Mouse (Mus musculus) neutrophil, adult 5-6 weeks (primary cell): ENCODE measurements around the gene Agbl4. TPM values are rescaled to one million over a fixed set of nuclear protein-coding genes. Genes with fewer than 3 reads are reported as not detected.
"Not testable (repeated sequence)": the region's sequence is repeated elsewhere in the genome, so short reads cannot be mapped to it uniquely, and the experiment has no call there.

Experiments used
- ATAC-seq: fragments of 151-379, 151-347 bp; 2 replicates; pipeline ENCODE4 v1.8.0; 2017; ENCODE audit warnings: mild to moderate bottlenecking, moderate TSS enrichment; ENCODE audit not compliant: insufficient number of reproducible peaks, poor library complexity, low FRiP score, severe bottlenecking; ENCODE audit errors: extremely low read depth
- total RNA-seq: library from RNA; stranded (forward); fragments of 200-1000 nt; gene quantifications from 2 replicates; pipeline ENCODE4 v1.2.3, GENCODE M21; 2017

The Agbl4 gene
- total RNA-seq, 1 experiment from 2014 or later: not detected

- not testable (repeated sequence) for ATAC-seq
Observed at GRCm38 (mm10) chr4:111219030-111219429, 821.6 kb downstream of the Agbl4 start.

- not testable (repeated sequence) for ATAC-seq
Observed at GRCm38 (mm10) chr4:111219543-111219942, 822.1 kb downstream of the Agbl4 start.

- no peak for ATAC-seq
Observed at GRCm38 (mm10) chr4:111233849-111234248, 836.4 kb downstream of the Agbl4 start.

- no peak for ATAC-seq
Observed at GRCm38 (mm10) chr4:111251917-111252316, 854.5 kb downstream of the Agbl4 start.

GRCm38 (mm10) chr4:111255499-111255898, 858.0 kb downstream of the Agbl4 start:
- no peak for ATAC-seq

- no peak for ATAC-seq
Observed at GRCm38 (mm10) chr4:111256931-111257330, 859.5 kb downstream of the Agbl4 start.

- no peak for ATAC-seq
Observed at GRCm38 (mm10) chr4:111280936-111281335, 883.5 kb downstream of the Agbl4 start.

GRCm38 (mm10) chr4:111281836-111282235, 884.4 kb downstream of the Agbl4 start:
- no peak for ATAC-seq

- no peak for ATAC-seq
Observed at GRCm38 (mm10) chr4:111284625-111285024, 887.2 kb downstream of the Agbl4 start.

- no peak for ATAC-seq
Observed at GRCm38 (mm10) chr4:111294528-111295241, 897.2 kb downstream of the Agbl4 start.

- no peak for ATAC-seq
Observed at GRCm38 (mm10) chr4:111306518-111306917, 909.1 kb downstream of the Agbl4 start.

GRCm38 (mm10) chr4:111307166-111307565, 909.7 kb downstream of the Agbl4 start:
- ATAC-seq: no peak

- no peak for ATAC-seq
Observed at GRCm38 (mm10) chr4:111307633-111308032, 910.2 kb downstream of the Agbl4 start.

GRCm38 (mm10) chr4:111308572-111309288, 911.3 kb downstream of the Agbl4 start:
- ATAC-seq: no peak

GRCm38 (mm10) chr4:111327094-111327493, 929.6 kb downstream of the Agbl4 start:
- no peak for ATAC-seq

- peak; percentile 82 for ATAC-seq
Observed at GRCm38 (mm10) chr4:111327760-111328373, 930.4 kb downstream of the Agbl4 start.

- no peak for ATAC-seq
Observed at GRCm38 (mm10) chr4:111329501-111329900, 932.0 kb downstream of the Agbl4 start.

- ATAC-seq: no peak
Observed at GRCm38 (mm10) chr4:111332864-111333263, 935.4 kb downstream of the Agbl4 start.

GRCm38 (mm10) chr4:111349965-111350364, 952.5 kb downstream of the Agbl4 start:
- no peak for ATAC-seq
